Mouse (Mus musculus) intestine, postnatal 0 days (tissue): ENCODE results near the gene Irak1bp1. TPM values are rescaled to one million over a fixed set of nuclear protein-coding genes. Genes with fewer than 3 reads are reported as not detected.

Source experiments
- ATAC-seq: fragments of 200-750 bp; cut with Nextera tagmentation; 2 replicates; pipeline ENCODE4 v1.8.0; 2017; ENCODE audit warnings: mild to moderate bottlenecking, moderate TSS enrichment, moderate library complexity
- H3K27ac ChIP-seq: fragments of 300-500 bp; sonication (generic); 2 replicates; pipeline ENCODE4 v1.5.1; 2014; ENCODE audit warnings: mild to moderate bottlenecking, low read depth, low read length, moderate library complexity
- H3K27me3 ChIP-seq: fragments of 300-500 bp; sonication (generic); replicated peaks from 2 replicates; pipeline ENCODE4 v1.6.1; 2014; ENCODE audit warnings: low read length, mixed read lengths; ENCODE audit not compliant: control insufficient read depth, insufficient read depth
- H3K36me3 ChIP-seq: fragments of 300-500 bp; sonication (generic); 2 replicates; pipeline ENCODE4 v1.6.1; 2014; ENCODE audit warnings: mild to moderate bottlenecking, moderate library complexity; ENCODE audit not compliant: control insufficient read depth, insufficient read depth
- H3K4me1 ChIP-seq: fragments of 300-500 bp; sonication (generic); replicated peaks from 2 replicates; pipeline ENCODE4 v1.6.1; 2014; ENCODE audit warnings: antibody characterized with exemption, low read length, mixed read lengths; ENCODE audit not compliant: control insufficient read depth, insufficient read depth
- H3K4me2 ChIP-seq: fragments of 300-500 bp; sonication (generic); replicated peaks from 2 replicates; pipeline ENCODE4 v1.6.1; 2014; ENCODE audit warnings: low read depth, mild to moderate bottlenecking, moderate library complexity
- H3K4me3 ChIP-seq: fragments of 300-500 bp; sonication (generic); 2 replicates; pipeline ENCODE4 v1.5.1; 2014; ENCODE audit warnings: low read depth, low read length
- H3K9ac ChIP-seq: fragments of 300-500 bp; sonication (generic); 2 replicates; pipeline ENCODE4 v1.6.1; 2014; ENCODE audit warnings: mild to moderate bottlenecking, low read depth, low read length
- H3K9me3 ChIP-seq: fragments of 300-500 bp; sonication (generic); 2 replicates; pipeline ENCODE4 v1.6.1; 2016; ENCODE audit warnings: mixed run types; ENCODE audit not compliant: control insufficient read depth
- CTCF ChIP-seq: sonication (generic); IDR thresholded peaks from 2 replicates; pipeline ENCODE4 v1.5.1; 2016; ENCODE audit warnings: low read depth, mild to moderate bottlenecking, control low read depth, antibody characterized with exemption, moderate library complexity
- WGBS: fragments of 180-500 bp; shearing (Covaris S2); extraction: QIAGEN DNeasy Blood & Tissue Kit; methylation state at CpG from one replicate; pipeline ENCODE4 v1.1.7; 2014; 5-methylcytosine and 5-hydroxymethylcytosine counted together
- polyA plus RNA-seq: library from polyadenylated mRNA; unstranded; fragments of >200 nt; fragmentation: Nextera tagmentation; extraction: Ambion mirVana; gene quantifications from 2 replicates; pipeline ENCODE4 v1.2.1, GENCODE M21; 2015

The Irak1bp1 gene
- polyA plus RNA-seq, 1 experiment from 2014 or later = 9.1 TPM

- ATAC-seq = no peak
- no peaks in the 10 kb centered on the region; the same call in 1 of the 2 replicates for H3K4me1 ChIP-seq
- H3K27ac ChIP-seq = no peak overlapping the region
- no peak overlapping the region for H3K9ac ChIP-seq
- no peak overlapping the region for H3K4me2 ChIP-seq
- no peaks in the 10 kb centered on the region for H3K9me3 ChIP-seq
- TF ChIP-seq CTCF = no peak
- no peak overlapping the region for H3K4me3 ChIP-seq
- no peaks in the 10 kb centered on the region for H3K27me3 ChIP-seq
- 86% methylated on average over 3 of the region's 3 CpGs for WGBS
- no peaks in the 10 kb centered on the region for H3K36me3 ChIP-seq
Observed at GRCm38 (mm10) chr9:82861775-82862430, 32.6 kb downstream of the Irak1bp1 start.

- ATAC-seq = no peak
- peaks cover 1% of the 10 kb centered on the region; the same call in 1 of the 2 replicates for H3K36me3 ChIP-seq
- no peaks in the 10 kb centered on the region; the same call in 1 of the 2 replicates for H3K4me1 ChIP-seq
- no peak overlapping the region for H3K27ac ChIP-seq
- no peak for TF ChIP-seq CTCF
- WGBS = 73% methylated on average over 1 of the region's 1 CpGs
- H3K4me2 ChIP-seq = no peak overlapping the region
- H3K4me3 ChIP-seq = no peak overlapping the region
- H3K9ac ChIP-seq = no peak overlapping the region
- no peaks in the 10 kb centered on the region for H3K27me3 ChIP-seq
- H3K9me3 ChIP-seq = no peaks in the 10 kb centered on the region
Observed at GRCm38 (mm10) chr9:82866121-82866520, 36.8 kb downstream of the Irak1bp1 start.

GRCm38 (mm10) chr9:82867698-82868097, 38.4 kb downstream of the Irak1bp1 start:
- no peaks in the 10 kb centered on the region; the same call in 1 of the 2 replicates for H3K4me1 ChIP-seq
- H3K27me3 ChIP-seq = no peaks in the 10 kb centered on the region
- H3K27ac ChIP-seq = no peak overlapping the region
- 0 out of 2 replicates have a peak overlapping the region, but pooled peaks have one; percentile 24 for H3K4me2 ChIP-seq
- H3K9ac ChIP-seq = no peak overlapping the region
- peaks cover 10% of the 10 kb centered on the region; the same call in 1 of the 2 replicates for H3K36me3 ChIP-seq
- H3K9me3 ChIP-seq = no peaks in the 10 kb centered on the region
- TF ChIP-seq CTCF = no peak
- H3K4me3 ChIP-seq = no peak overlapping the region
- 0 out of 2 replicates have a peak, but pooled peaks have one; percentile 53 for ATAC-seq
- 36% methylated on average over 3 of the region's 3 CpGs for WGBS

- WGBS = 60% methylated on average over 1 of the region's 1 CpGs
- H3K9me3 ChIP-seq = no peaks in the 10 kb centered on the region
- peak; percentile 91 for ATAC-seq
- peaks cover 42% of the 10 kb centered on the region for H3K36me3 ChIP-seq
- H3K4me1 ChIP-seq = no peaks in the 10 kb centered on the region
- H3K27me3 ChIP-seq = no peaks in the 10 kb centered on the region
- H3K27ac ChIP-seq = no peak overlapping the region
- no peak overlapping the region for H3K4me2 ChIP-seq
- no peak overlapping the region for H3K4me3 ChIP-seq
- no peak for TF ChIP-seq CTCF
- no peak overlapping the region for H3K9ac ChIP-seq
Observed at GRCm38 (mm10) chr9:82877078-82877477, 47.7 kb downstream of the Irak1bp1 start.

GRCm38 (mm10) chr9:82884177-82884576, 54.8 kb downstream of the Irak1bp1 start:
- H3K27me3 ChIP-seq = no peaks in the 10 kb centered on the region
- H3K4me2 ChIP-seq = no peak overlapping the region
- no peaks in the 10 kb centered on the region for H3K4me1 ChIP-seq
- TF ChIP-seq CTCF = peak; percentile 33; the same call in 1 of the 2 replicates
- no peak overlapping the region for H3K4me3 ChIP-seq
- H3K36me3 ChIP-seq = peaks cover 35% of the 10 kb centered on the region
- H3K9me3 ChIP-seq = no peaks in the 10 kb centered on the region
- ATAC-seq = no peak
- no peak overlapping the region for H3K9ac ChIP-seq
- H3K27ac ChIP-seq = no peak overlapping the region

- Histone ChIP-seq H3K4me2 (no peak overlapping the region), H3K27ac (no peak overlapping the region), H3K4me3 (no peak overlapping the region), H3K27me3 (no peaks in the 10 kb centered on the region), H3K36me3 (peaks cover 32% of the 10 kb centered on the region), H3K9me3 (no peaks in the 10 kb centered on the region), H3K9ac (no peak overlapping the region), H3K4me1 (no peaks in the 10 kb centered on the region)
- TF ChIP-seq CTCF = no peak
- no peak for ATAC-seq
Observed at GRCm38 (mm10) chr9:82888645-82889044, 59.3 kb downstream of the Irak1bp1 start.

Other genes with a start within 250 kb of the Irak1bp1 start
- 19.7 and 22.6 TPM in 2 replicates for gene Phip, start 146.0 kb downstream of the Irak1bp1 start, polyA plus RNA-seq